Comparison of ENCODE assay signal across 8 mouse cellular contexts in genomic region chr7:127016481-127016485, GRCm38 (mm10). TPM values are rescaled to one million over a fixed set of nuclear protein-coding genes. Genes with fewer than 3 reads are reported as not detected.
A peak's percentile ranks its signal among the peaks of the same experiment; 100 is the strongest.
DNase-seq lines count a peak whose midpoint lies in the region; ATAC-seq and TF ChIP-seq lines count a peak whose summit lies in the region.

TSS of gene Pagr1b (minus strand) at chr7:127016484.

- ATAC-seq in forebrain, embryonic 14.5 days = no peak
- no peak for ATAC-seq in liver, embryonic 15.5 days (ENCODE audit: insufficient read depth)

- H3K4me3 ChIP-seq in heart, embryonic 10.5 days = peak within 1 kb of the TSS; percentile 94
- peak within 1 kb of the TSS; percentile 51 for H3K4me3 ChIP-seq in C2C12 (ENCODE audit: insufficient read depth, poor library complexity, severe bottlenecking)
- H3K4me3 ChIP-seq in forebrain, embryonic 14.5 days (ENCODE audit: low read depth, low read length) = peak within 1 kb of the TSS; percentile 73
- H3K4me3 ChIP-seq in liver, embryonic 15.5 days (replicated peaks) = peak within 1 kb of the TSS; percentile 78

- H3K27ac ChIP-seq in heart, embryonic 10.5 days = peak within 1 kb of the TSS; percentile 99
- peak within 1 kb of the TSS; percentile 93 for H3K27ac ChIP-seq in forebrain, embryonic 14.5 days (ENCODE audit: low read depth, low read length)
- H3K27ac ChIP-seq in liver, embryonic 15.5 days (replicated peaks) = peak within 1 kb of the TSS; percentile 95

- no peak for TF ChIP-seq CTCF in C2C12 (IDR thresholded peaks at IDR 0.05; ENCODE audit: control insufficient read depth, insufficient read depth, insufficient read length)

- H3K79me3 ChIP-seq in C2C12 (ENCODE audit: low read depth) = peaks cover 18% of the 10 kb centered on the region

- no peaks in the 10 kb centered on the region for H3K27me3 ChIP-seq in heart, embryonic 10.5 days (ENCODE audit: insufficient read depth, poor library complexity, severe bottlenecking)
- H3K27me3 ChIP-seq in C2C12 (ENCODE audit: control insufficient read depth, insufficient read depth, insufficient read length) = no peaks in the 10 kb centered on the region
- H3K27me3 ChIP-seq in forebrain, embryonic 14.5 days (replicated peaks; ENCODE audit: control insufficient read depth, insufficient read depth, low read length) = no peaks in the 10 kb centered on the region
- H3K27me3 ChIP-seq in liver, embryonic 15.5 days = no peaks in the 10 kb centered on the region

- H3K9ac ChIP-seq in forebrain, embryonic 14.5 days (ENCODE audit: low read length) = peak within 1 kb of the TSS; percentile 88
- H3K9ac ChIP-seq in liver, embryonic 15.5 days = peak within 1 kb of the TSS; percentile 89

- H3K4me2 ChIP-seq in forebrain, embryonic 14.5 days (ENCODE audit: low read length) = peak within 1 kb of the TSS; percentile 96
- peak within 1 kb of the TSS; percentile 96 for H3K4me2 ChIP-seq in liver, embryonic 15.5 days

- peaks cover 33% of the 10 kb centered on the region for H3K36me3 ChIP-seq in heart, embryonic 10.5 days
- H3K36me3 ChIP-seq in C2C12 (ENCODE audit: control insufficient read depth, insufficient read depth) = peaks cover 15% of the 10 kb centered on the region
- H3K36me3 ChIP-seq in forebrain, embryonic 14.5 days (ENCODE audit: control insufficient read depth, insufficient read depth, low read length) = peaks cover 38% of the 10 kb centered on the region
- H3K36me3 ChIP-seq in liver, embryonic 15.5 days (replicated peaks) = peaks cover 16% of the 10 kb centered on the region

- H3ac ChIP-seq in C2C12 (ENCODE audit: control insufficient read depth, insufficient read length, low read depth) = peak within 1 kb of the TSS; percentile 62

- peaks cover 39% of the 10 kb centered on the region for H3K79me2 ChIP-seq in C2C12 (ENCODE audit: control insufficient read depth, insufficient read depth)

- H3K9me3 ChIP-seq in heart, embryonic 10.5 days = no peaks in the 10 kb centered on the region
- no peaks in the 10 kb centered on the region for H3K9me3 ChIP-seq in forebrain, embryonic 14.5 days (replicated peaks; ENCODE audit: control insufficient read depth, low read length)
- no peaks in the 10 kb centered on the region for H3K9me3 ChIP-seq in liver, embryonic 15.5 days (replicated peaks)

- DNase-seq in heart, embryonic 10.5 days (ENCODE audit: low spot score) = no peak
- no peak for DNase-seq in heart, postnatal 4 days
- DNase-seq in forebrain, embryonic 14.5 days (ENCODE audit: low spot score) = no peak
- no peak for DNase-seq in ovary, postnatal 10 days (ENCODE audit: low spot score)
- DNase-seq in frontal cortex, postnatal 14 days (ENCODE audit: low spot score in 2 of 2) = no peak
- DNase-seq in layer of hippocampus, postnatal 36 days = no peak

- peaks cover 76% of the 10 kb centered on the region for H3K4me1 ChIP-seq in heart, embryonic 10.5 days
- H3K4me1 ChIP-seq in forebrain, embryonic 14.5 days (ENCODE audit: control insufficient read depth, insufficient read depth, low read length) = peaks cover 31% of the 10 kb centered on the region
- peaks cover 66% of the 10 kb centered on the region for H3K4me1 ChIP-seq in liver, embryonic 15.5 days (replicated peaks)

TF ChIP-seq in C2C12, 6 proteins besides CTCF, POLR2A, EP300 and RAD21:
- TF ChIP-seq MYOD1 (IDR thresholded peaks at IDR 0.05; ENCODE audit: control insufficient read depth, insufficient read length, low read depth) (no peak), USF1 (IDR thresholded peaks at IDR 0.05; ENCODE audit: low read depth) (no peak), MYOG (IDR thresholded peaks at IDR 0.05; ENCODE audit: control insufficient read depth, extremely low read depth, insufficient read length) (no peak), FOSL1 (IDR thresholded peaks at IDR 0.05; ENCODE audit: insufficient read depth, low read length, poor library complexity, severe bottlenecking) (no peak), MAX (IDR thresholded peaks at IDR 0.05) (no peak)

RNA-seq across cellular contexts. Expression of gene Pagr1b, which starts in this region (rescaled TPM):
- 0.41 TPM in 1 of 2 replicates, not detected in the other for polyA plus RNA-seq in heart, embryonic 10.5 days (2016; fragmentation: Nextera tagmentation; extraction: Ambion mirVana)
- 1 to 10 TPM; 1.2 to 1.9 TPM for total RNA-seq in heart, postnatal 4 days (2021)
- 1.2 TPM for polyA plus RNA-seq in C2C12 (2012; fragmentation: generic; extraction: Trizol)
- polyA plus RNA-seq in forebrain, embryonic 14.5 days (2014; fragmentation: Nextera tagmentation; extraction: Ambion mirVana) = 0.34 and 0.74 TPM in 2 replicates
- polyA plus RNA-seq in liver, embryonic 15.5 days (2015; fragmentation: Nextera tagmentation; extraction: Ambion mirVana) = not detected in 2 replicates
- under 1 TPM in 1 of 2 experiments, not detected in 1; 0.90 TPM for total RNA-seq in layer of hippocampus, postnatal 36 days (2021)
